Mouse (Mus musculus) erythroid progenitor cell, adult 5-6 weeks (primary cell): Measurements from ENCODE around the gene Galntl6. TPM values are rescaled to one million over a fixed set of nuclear protein-coding genes. Genes with fewer than 3 reads are reported as not detected.
"Not testable (repeated sequence)": the region's sequence is repeated elsewhere in the genome, so short reads cannot be mapped to it uniquely, and the experiment has no call there.

Source experiments
- ATAC-seq: replicated peaks from 2 replicates; pipeline ENCODE4 v1.8.0; 2016; ENCODE audit warnings: moderate number of reproducible peaks, mild to moderate bottlenecking, moderate TSS enrichment, inconsistent platforms; ENCODE audit not compliant: poor library complexity, low FRiP score, severe bottlenecking
- total RNA-seq, 2 experiments: library from RNA; stranded (forward) in 1 of 2; stranded (reverse) in 1 of 2; fragments of 150-400 nt in 1 of 2; fragments of 186-747, 209-891 nt in 1 of 2; gene quantifications; 2 replicates each; pipeline versions ENCODE4 v1.2.3 to v1.2.4; 2015 to 2017; ENCODE audit warnings: low replicate concordance in 2 of 2

The Galntl6 gene
- total RNA-seq, 2 experiments from 2014 or later: not detected

- no peak for ATAC-seq
These were observed 1112.6 kb downstream of the Galntl6 start for GRCm38 (mm10) chr8:57799797-57800204.

- no peak for ATAC-seq
These were observed 1119.0 kb downstream of the Galntl6 start for GRCm38 (mm10) chr8:57793455-57793854.

- no peak for ATAC-seq
These were observed 1120.2 kb downstream of the Galntl6 start for GRCm38 (mm10) chr8:57792246-57792645.

GRCm38 (mm10) chr8:57791309-57791721 lies 1121.1 kb downstream of the Galntl6 start:
- ATAC-seq: no peak

GRCm38 (mm10) chr8:57779551-57779950 lies 1132.9 kb downstream of the Galntl6 start:
- no peak for ATAC-seq

- ATAC-seq: no peak
These were observed 1134.3 kb downstream of the Galntl6 start for GRCm38 (mm10) chr8:57777988-57778721.

GRCm38 (mm10) chr8:57776723-57777122 lies 1135.7 kb downstream of the Galntl6 start:
- ATAC-seq: no peak

- ATAC-seq: no peak
These were observed 1139.6 kb downstream of the Galntl6 start for GRCm38 (mm10) chr8:57772732-57773265.

- no peak for ATAC-seq
These were observed 1144.9 kb downstream of the Galntl6 start for GRCm38 (mm10) chr8:57767541-57767940.

- ATAC-seq: no peak
These were observed 1145.9 kb downstream of the Galntl6 start for GRCm38 (mm10) chr8:57766471-57767065.

GRCm38 (mm10) chr8:57765726-57766351 lies 1146.6 kb downstream of the Galntl6 start:
- ATAC-seq: no peak

- ATAC-seq: no peak
These were observed 1147.2 kb downstream of the Galntl6 start for GRCm38 (mm10) chr8:57765192-57765591.

GRCm38 (mm10) chr8:57762622-57763021 lies 1149.8 kb downstream of the Galntl6 start:
- not testable (repeated sequence) for ATAC-seq

- no peak for ATAC-seq
These were observed 1151.5 kb downstream of the Galntl6 start for GRCm38 (mm10) chr8:57760921-57761320.

GRCm38 (mm10) chr8:57758857-57759256 lies 1153.6 kb downstream of the Galntl6 start:
- ATAC-seq: no peak

- no peak for ATAC-seq
These were observed 1155.0 kb downstream of the Galntl6 start for GRCm38 (mm10) chr8:57757476-57757875.

- no peak for ATAC-seq
These were observed 1158.4 kb downstream of the Galntl6 start for GRCm38 (mm10) chr8:57754066-57754465.

GRCm38 (mm10) chr8:57743636-57744035 lies 1168.8 kb downstream of the Galntl6 start:
- no peak for ATAC-seq

- ATAC-seq: no peak
These were observed 1170.5 kb downstream of the Galntl6 start for GRCm38 (mm10) chr8:57741983-57742382.

- no peak for ATAC-seq
These were observed 1171.1 kb downstream of the Galntl6 start for GRCm38 (mm10) chr8:57741309-57741708.

- ATAC-seq: no peak
These were observed 1175.2 kb downstream of the Galntl6 start for GRCm38 (mm10) chr8:57737281-57737680.
